Mouse (Mus musculus): ENCODE data around the gene Mmp14. TPM values are rescaled to one million over a fixed set of nuclear protein-coding genes. Genes with fewer than 3 reads are reported as not detected.

Mmp14 gene
- total and polyA plus RNA-seq, 3 experiments: 19.4 to 29.9 TPM; not detected in 1

DNA sequence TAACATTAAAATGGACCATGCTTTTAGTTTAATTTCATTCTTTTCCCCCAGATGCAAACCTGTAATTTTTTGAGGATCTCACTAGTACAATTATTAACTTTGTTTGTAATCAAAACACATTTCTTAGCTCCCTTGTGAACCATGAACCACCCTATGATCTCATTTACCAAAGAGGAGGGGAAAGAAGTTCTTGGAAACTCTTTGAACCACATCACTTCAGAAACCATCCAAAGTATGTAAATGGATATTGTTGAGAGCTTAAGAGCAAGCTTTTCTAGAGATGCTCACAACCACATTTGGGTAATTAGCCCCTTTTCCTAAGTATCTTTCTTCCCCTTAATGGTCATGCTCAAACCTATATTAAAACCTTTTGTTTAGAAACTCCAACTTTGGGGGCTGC is 37.1 kb upstream of the Mmp14 start:
- no peak for TF ChIP-seq MYC (IDR thresholded peaks at IDR 0.05; ENCODE audit: low read depth, low read length)
- no peak for TF ChIP-seq MAX (IDR thresholded peaks at IDR 0.05; ENCODE audit: low read length)
- no peak for TF ChIP-seq RAD21 (IDR thresholded peaks at IDR 0.05; ENCODE audit: low read depth, low read length)
- TF ChIP-seq HCFC1 (IDR thresholded peaks at IDR 0.05; ENCODE audit: low read depth, low read length): no peak
- no peak for TF ChIP-seq CHD1 (IDR thresholded peaks at IDR 0.05; ENCODE audit: low read depth, low read length)
- TF ChIP-seq BHLHE40 (IDR thresholded peaks at IDR 0.05; ENCODE audit: borderline replicate concordance, low read depth, low read length): no peak
- no peak for TF ChIP-seq NELFE (IDR thresholded peaks at IDR 0.05; ENCODE audit: low read depth, low read length)
- peaks cover 9 to 10% of the 10 kb centered on the region in 2 experiments for H3K36me3 ChIP-seq (ENCODE audit: control insufficient read depth in 1 of 2, insufficient read depth in 2 of 2, low read length in 2 of 2)
- H3K4me1 ChIP-seq (ENCODE audit: control insufficient read depth in 1 of 2, insufficient read depth in 2 of 2, low read length in 2 of 2): peaks cover 0 to 13% of the 10 kb centered on the region in 2 experiments; a peak in 2 of 4 replicates

DNA sequence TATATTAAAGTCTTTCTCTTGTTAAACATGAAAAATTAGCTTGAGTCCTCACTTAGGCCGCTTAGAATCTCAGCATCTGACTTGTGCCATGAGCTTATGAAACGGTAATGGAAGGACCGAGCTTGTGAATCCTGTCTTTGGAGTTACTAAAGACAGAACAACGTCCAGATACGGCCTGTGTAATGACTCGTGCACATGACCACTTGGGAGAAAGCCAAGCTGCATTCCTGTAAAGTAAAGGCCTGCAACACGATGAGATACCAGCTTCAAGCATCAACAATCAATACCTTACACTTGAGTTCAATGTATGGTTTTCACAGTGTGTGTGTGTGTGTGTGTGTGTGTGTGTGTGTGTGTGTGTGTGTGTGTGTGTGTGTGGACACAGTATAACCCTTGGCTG is 34.7 kb upstream of the Mmp14 start:
- Histone ChIP-seq H3K79me2 (ENCODE audit: control insufficient read depth, insufficient read depth, low read length, poor library complexity) (no peaks in the 10 kb centered on the region), H3K4me1 (ENCODE audit: control insufficient read depth in 1 of 2, insufficient read depth in 2 of 2, low read length in 2 of 2) (peaks cover 0 to 13% of the 10 kb centered on the region in 2 experiments; a peak in 2 of 4 replicates), H3K9ac (ENCODE audit: control insufficient read depth, low read depth, low read length, poor library complexity, severe bottlenecking) (no peak overlapping the region), H3K9me3 (replicated peaks; ENCODE audit: insufficient read depth, low read length) (no peaks in the 10 kb centered on the region), H3K27ac (ENCODE audit: control insufficient read depth, low read depth, low read length) (no peak overlapping the region), H3K27me3 (ENCODE audit: control insufficient read depth in 1 of 2, insufficient read depth in 2 of 2, low read length in 2 of 2) (no peaks in the 10 kb centered on the region), H3K4me3 (ENCODE audit: control insufficient read depth in 1 of 2, insufficient read depth in 1 of 2, low read depth in 2 of 2, low read length in 2 of 2) (no peak overlapping the region), H3K36me3 (ENCODE audit: control insufficient read depth in 1 of 2, insufficient read depth in 2 of 2, low read length in 2 of 2) (peaks cover 10 to 11% of the 10 kb centered on the region in 2 experiments)
- TF ChIP-seq ZKSCAN1 (IDR thresholded peaks at IDR 0.05; ENCODE audit: low read depth, low read length): no peak
- TF ChIP-seq KAT2A (conservative IDR thresholded peaks at IDR 0.05; ENCODE audit: low read depth, low read length): no peak
- no peak for TF ChIP-seq POLR2A (IDR thresholded peaks at IDR 0.05; ENCODE audit: control insufficient read depth in 1 of 2, insufficient read depth in 1 of 2, low read depth in 1 of 2, low read length in 2 of 2, poor library complexity in 1 of 2)
- TF ChIP-seq MYC (IDR thresholded peaks at IDR 0.05; ENCODE audit: low read depth, low read length): no peak
- no peak for TF ChIP-seq ETS1 (IDR thresholded peaks at IDR 0.05; ENCODE audit: low read depth, low read length)
- DNase-seq (ENCODE audit: low read depth, low spot score): no peak

More for the DNA sequence above, 37.1 kb upstream of the Mmp14 start:
- Histone ChIP-seq H3K9ac (ENCODE audit: control insufficient read depth, low read depth, low read length, poor library complexity, severe bottlenecking) (no peak overlapping the region), H3K9me3 (replicated peaks; ENCODE audit: insufficient read depth, low read length) (no peaks in the 10 kb centered on the region), H3K4me3 (ENCODE audit: control insufficient read depth in 1 of 2, insufficient read depth in 1 of 2, low read depth in 2 of 2, low read length in 2 of 2) (no peak overlapping the region), H3K79me2 (ENCODE audit: control insufficient read depth, insufficient read depth, low read length, poor library complexity) (0 out of 2 replicates have a peak, but pooled peaks cover 2% of the 10 kb centered on the region), H3K27me3 (ENCODE audit: control insufficient read depth in 1 of 2, insufficient read depth in 2 of 2, low read length in 2 of 2) (no peaks in the 10 kb centered on the region), H3K27ac (ENCODE audit: control insufficient read depth, low read depth, low read length) (no peak overlapping the region)
- no peak for DNase-seq (ENCODE audit: low read depth, low spot score)

DNA sequence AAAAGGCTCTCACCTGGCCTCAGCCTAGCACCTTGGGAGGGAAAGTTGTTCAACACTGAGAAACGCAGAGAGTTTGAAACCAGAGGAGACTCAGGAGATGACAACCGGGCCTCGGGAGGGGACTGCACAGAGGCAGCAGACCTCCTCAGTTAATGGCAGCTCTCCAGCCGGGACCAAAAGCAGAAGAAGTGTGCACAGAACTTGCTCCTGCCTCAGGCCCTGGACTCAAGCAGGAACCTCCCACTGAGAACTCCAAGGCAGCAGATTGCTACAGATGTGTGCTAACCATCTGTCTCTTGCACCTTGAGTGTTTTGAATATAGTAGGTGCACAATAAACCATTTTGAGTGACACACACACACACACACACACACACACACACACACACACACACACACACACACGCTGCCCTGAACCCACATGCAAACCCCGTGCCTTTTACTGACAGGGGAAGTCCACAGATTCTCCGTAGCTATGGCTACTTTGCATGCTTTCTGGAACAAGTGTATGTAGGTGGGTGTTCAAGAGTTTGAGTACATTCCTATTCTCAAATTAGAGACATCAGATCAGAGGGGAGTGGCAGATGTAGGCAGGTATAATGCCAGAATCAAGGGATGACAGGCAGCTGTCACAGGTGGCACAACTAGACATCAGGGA is 33.4 kb upstream of the Mmp14 start:
- Histone ChIP-seq H3K4me3 (ENCODE audit: control insufficient read depth in 1 of 2, insufficient read depth in 1 of 2, low read depth in 2 of 2, low read length in 2 of 2) (no peak overlapping the region), H3K27me3 (ENCODE audit: control insufficient read depth in 1 of 2, insufficient read depth in 2 of 2, low read length in 2 of 2) (no peaks in the 10 kb centered on the region), H3K4me1 (ENCODE audit: control insufficient read depth in 1 of 2, insufficient read depth in 2 of 2, low read length in 2 of 2) (peaks cover 0 to 3% of the 10 kb centered on the region in 2 experiments; a peak in 2 of 4 replicates), H3K79me2 (ENCODE audit: control insufficient read depth, insufficient read depth, low read length, poor library complexity) (no peaks in the 10 kb centered on the region), H3K9ac (ENCODE audit: control insufficient read depth, low read depth, low read length, poor library complexity, severe bottlenecking) (no peak overlapping the region), H3K27ac (ENCODE audit: control insufficient read depth, low read depth, low read length) (no peak overlapping the region), H3K9me3 (replicated peaks; ENCODE audit: insufficient read depth, low read length) (no peaks in the 10 kb centered on the region), H3K36me3 (ENCODE audit: control insufficient read depth in 1 of 2, insufficient read depth in 2 of 2, low read length in 2 of 2) (peaks cover 3 to 10% of the 10 kb centered on the region in 2 experiments)
- TF ChIP-seq CTCF (IDR thresholded peaks at IDR 0.05 in 2 of 3, conservative IDR thresholded peaks at IDR 0.05 in 1 of 3; ENCODE audit: control insufficient read depth in 1 of 3, insufficient read depth in 1 of 3, low read depth in 2 of 3, low read length in 3 of 3, poor library complexity in 1 of 3, severe bottlenecking in 1 of 3) (no peak), ZMIZ1 (IDR thresholded peaks at IDR 0.05; ENCODE audit: low read depth, low read length) (no peak), SMC3 (IDR thresholded peaks at IDR 0.05; ENCODE audit: low read depth, low read length) (no peak), MAZ (IDR thresholded peaks at IDR 0.05; ENCODE audit: low read depth, low read length) (no peak), MAX (IDR thresholded peaks at IDR 0.05; ENCODE audit: low read length) (no peak), CHD1 (IDR thresholded peaks at IDR 0.05; ENCODE audit: low read depth, low read length) (no peak)
- DNase-seq (ENCODE audit: low read depth, low spot score): no peak
